Mouse (Mus musculus) heart, adult 11 months (tissue): ENCODE results near the gene Pof1b.

ENCODE experiments used
- DNase-seq: peaks from one replicate; pipeline ENCODE4 v3.0.0; 2022

Gene Pof1b

DNA sequence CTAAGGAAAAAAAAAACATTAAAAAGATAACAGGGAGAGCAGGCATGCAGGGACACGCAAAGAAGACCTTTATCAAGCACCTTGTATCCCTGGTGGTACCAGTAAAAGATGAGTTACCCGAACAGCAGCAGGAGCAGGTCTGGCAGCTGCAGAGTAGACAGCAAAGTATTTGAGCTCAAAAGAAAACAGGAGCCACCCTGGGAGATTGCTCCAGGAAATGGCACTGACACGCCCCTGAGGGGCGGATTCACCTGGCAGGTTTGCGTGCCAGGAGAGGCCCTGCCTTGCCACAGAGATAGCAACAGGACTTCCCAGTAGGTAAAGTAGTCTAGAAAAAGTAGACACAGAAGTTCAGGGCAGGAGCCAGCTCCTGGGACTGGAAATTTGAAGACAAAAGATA is at the start of gene Pof1b:
TSS of gene Pof1b (minus strand) at position 144 of the 400 bp plus-strand sequence.
- no peak for DNase-seq

DNA sequence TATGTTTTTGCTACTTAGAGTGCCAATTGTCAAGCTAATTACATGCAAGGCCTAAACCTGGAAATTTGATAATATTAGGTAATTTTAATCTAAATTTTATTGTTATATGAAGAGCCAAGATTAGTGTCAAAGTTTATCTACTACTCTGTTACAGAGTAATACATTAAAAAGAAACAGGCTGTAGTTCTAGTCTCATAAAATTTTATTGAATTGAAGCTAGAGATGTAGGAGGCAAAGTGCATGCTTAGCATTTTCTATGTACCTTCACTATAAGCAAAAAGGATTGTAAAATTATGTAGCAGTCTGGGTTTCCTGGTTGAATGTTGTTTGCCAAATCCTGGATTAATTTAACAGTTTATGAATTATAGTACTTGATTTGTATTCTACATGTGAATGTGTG is 18.1 kb upstream of the Pof1b start:
- no peak for DNase-seq

DNA sequence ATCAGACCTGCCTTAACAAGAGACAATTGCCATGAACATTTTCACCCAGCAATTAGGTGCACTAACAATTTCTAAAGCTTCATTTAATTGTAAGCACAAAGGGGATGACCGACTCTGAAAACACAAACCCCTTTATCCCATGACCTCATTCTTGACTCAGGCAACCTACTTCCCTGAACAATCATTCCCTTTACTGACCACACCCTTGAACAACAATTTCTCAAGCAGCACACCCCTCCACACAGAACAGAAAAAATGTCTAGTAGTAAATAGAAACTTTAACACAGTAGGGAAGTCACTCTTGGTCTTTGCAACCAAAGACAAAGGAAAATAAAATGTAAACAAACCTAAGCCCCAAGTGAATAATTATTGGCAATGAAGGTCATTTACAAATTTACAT is 4.1 kb downstream of the Pof1b start:
- DNase-seq: no peak

GRCm38 (mm10) chrX:112680605-112681004 is 17.8 kb downstream of the Pof1b start:
- no peak for DNase-seq

- DNase-seq: no peak
These were observed 22.9 kb downstream of the Pof1b start for GRCm38 (mm10) chrX:112675525-112675924.

DNA sequence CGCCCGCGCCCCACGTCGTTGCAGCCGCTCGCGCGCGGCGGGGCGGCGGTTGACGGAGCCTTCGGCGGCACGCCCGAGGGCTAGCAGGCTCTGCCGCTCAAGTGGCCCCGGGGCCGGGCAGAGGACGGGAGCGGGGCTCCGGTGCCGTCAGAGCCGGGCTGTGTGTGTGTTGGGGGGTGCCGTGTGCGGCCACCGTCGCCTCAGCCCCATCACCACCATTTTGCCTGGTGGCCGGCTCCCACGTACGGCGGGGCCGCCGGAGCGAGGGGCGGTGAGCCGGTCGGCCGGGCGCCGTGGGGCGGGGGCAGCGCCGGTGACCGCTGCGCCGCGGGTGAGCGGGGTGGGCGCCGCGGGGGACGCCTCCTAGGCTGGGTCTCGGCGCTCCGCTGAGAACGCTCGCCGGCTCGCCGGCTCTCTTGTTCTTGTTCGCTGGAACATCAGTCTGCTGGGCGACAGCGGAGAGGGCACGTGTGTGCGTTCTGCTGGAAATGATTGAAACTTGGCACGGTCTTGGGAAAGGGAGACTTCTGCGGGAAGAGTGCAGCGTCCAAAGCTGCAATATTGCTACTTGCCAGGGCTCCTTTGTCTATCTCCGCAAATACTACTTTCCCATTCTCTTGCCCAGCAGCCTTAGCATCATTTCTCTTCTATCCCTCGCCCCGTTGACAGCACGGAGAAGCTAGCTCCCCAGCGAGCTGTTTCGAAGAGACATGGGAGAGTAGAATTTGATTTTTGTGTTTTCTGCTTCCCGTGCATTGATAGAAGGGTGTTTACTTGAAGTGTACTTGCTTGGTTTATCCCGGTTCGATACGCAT is 96.9 kb downstream of the Pof1b start:
- DNase-seq: no peak

- peak; percentile 92 for DNase-seq
These were observed 97.7 kb downstream of the Pof1b start, which contains the start of gene Zfp711 for GRCm38 (mm10) chrX:112600511-112601305. TSS of gene Zfp711 (plus strand) at chrX:112600526.
